Mouse (Mus musculus): ENCODE results near the gene Ephb2. TPM values are rescaled to one million over a fixed set of nuclear protein-coding genes. Genes with fewer than 3 reads are reported as not detected.

The Ephb2 gene
- polyA plus RNA-seq, 1 experiment, result 10.4 TPM

DNA sequence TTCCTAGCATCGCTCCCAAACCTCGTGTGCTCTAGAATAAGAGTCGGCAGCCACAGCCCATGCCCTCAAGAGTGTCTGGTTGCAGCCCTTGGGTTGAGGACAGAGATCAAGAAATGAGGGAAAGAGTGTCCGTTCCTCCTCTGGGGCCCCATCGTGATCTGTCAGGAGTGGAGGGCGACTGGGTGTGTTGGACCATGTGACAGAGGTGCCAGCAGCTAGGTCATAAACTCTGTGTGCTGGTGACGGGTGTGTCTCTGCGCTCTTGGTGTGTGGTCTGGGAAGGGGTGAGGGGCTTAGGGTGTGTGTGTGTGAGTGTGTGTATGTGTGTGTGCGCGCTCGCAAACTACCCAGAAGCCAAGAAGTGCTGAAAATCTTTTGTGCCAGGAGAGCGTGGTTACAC, 17.2 kb upstream of the Ephb2 start:
- no peak for DNase-seq
- Histone ChIP-seq H3K27me3 (replicated peaks; ENCODE audit: control insufficient read depth, insufficient read depth, low read length) (no peaks in the 10 kb centered on the region), H3K36me3 (ENCODE audit: control insufficient read depth, insufficient read depth, low read length) (no peaks in the 10 kb centered on the region), H3K27ac (ENCODE audit: insufficient read depth, low read depth, low read length) (no peak overlapping the region), H3K4me3 (ENCODE audit: insufficient read depth, low read depth, low read length) (no peak overlapping the region), H3K4me1 (ENCODE audit: control insufficient read depth, insufficient read depth, low read length) (no peaks in the 10 kb centered on the region)
- TF ChIP-seq CTCF (conservative IDR thresholded peaks at IDR 0.05; ENCODE audit: insufficient read depth, insufficient read length, low read depth, low read length) (no peak), POLR2A (IDR thresholded peaks at IDR 0.05; ENCODE audit: low read depth, low read length) (no peak)
- WGBS, result 62% methylated on average over 12 of the region's 12 CpGs

DNA sequence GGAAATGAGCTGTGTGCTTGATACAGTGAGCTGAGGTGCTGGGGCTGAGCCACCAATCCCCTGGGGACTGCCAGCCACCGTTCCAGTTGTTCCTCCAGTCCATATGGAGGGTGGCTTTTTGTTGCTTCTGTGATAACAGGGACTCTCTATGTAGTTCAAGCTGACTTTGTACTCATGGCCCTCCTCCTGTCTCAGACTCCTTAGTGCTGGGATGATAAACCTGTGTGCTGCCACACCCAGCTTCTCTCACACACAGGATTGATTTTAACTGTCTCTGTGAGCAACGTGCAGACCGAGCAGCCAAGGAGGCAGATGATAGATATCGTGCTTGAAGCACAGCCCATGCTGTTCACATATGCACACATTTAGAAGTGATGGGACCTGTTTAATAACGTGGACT, 16.3 kb upstream of the Ephb2 start:
- no peaks in the 10 kb centered on the region for H3K27me3 ChIP-seq (replicated peaks; ENCODE audit: control insufficient read depth, insufficient read depth, low read length)
- no peaks in the 10 kb centered on the region for H3K36me3 ChIP-seq (ENCODE audit: control insufficient read depth, insufficient read depth, low read length)
- H3K4me3 ChIP-seq (ENCODE audit: insufficient read depth, low read depth, low read length), result no peak overlapping the region
- no peak overlapping the region for H3K27ac ChIP-seq (ENCODE audit: insufficient read depth, low read depth, low read length)
- TF ChIP-seq CTCF (conservative IDR thresholded peaks at IDR 0.05; ENCODE audit: insufficient read depth, insufficient read length, low read depth, low read length) (no peak), POLR2A (IDR thresholded peaks at IDR 0.05; ENCODE audit: low read depth, low read length) (no peak)
- DNase-seq, result no peak
- WGBS, result 73% methylated on average over 5 of the region's 5 CpGs
- H3K4me1 ChIP-seq (ENCODE audit: control insufficient read depth, insufficient read depth, low read length), result no peaks in the 10 kb centered on the region

DNA sequence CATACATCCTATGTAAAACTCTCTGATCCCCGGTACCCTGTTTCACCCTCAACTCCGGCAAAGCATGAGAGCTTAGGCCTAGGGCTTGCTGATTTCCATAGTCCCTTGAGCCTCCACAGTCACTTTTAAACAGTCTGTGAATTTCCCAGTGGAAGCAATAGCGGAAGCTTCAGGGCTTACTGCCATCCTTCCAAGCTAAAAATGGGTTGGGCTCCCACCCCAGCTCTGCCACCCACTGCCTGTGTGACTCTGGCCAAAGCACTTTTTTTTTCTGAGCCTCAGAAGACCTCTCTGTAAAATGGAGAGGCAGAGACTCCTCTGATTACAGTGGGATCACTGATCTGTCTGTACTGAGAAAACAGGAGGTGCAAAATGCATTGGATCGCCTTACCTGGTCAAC, 12.8 kb upstream of the Ephb2 start:
- 64% methylated on average over 4 of the region's 4 CpGs for WGBS
- H3K4me3 ChIP-seq (ENCODE audit: insufficient read depth, low read depth, low read length), result no peak overlapping the region
- H3K27ac ChIP-seq (ENCODE audit: insufficient read depth, low read depth, low read length), result no peak overlapping the region
- DNase-seq, result no peak
- H3K27me3 ChIP-seq (replicated peaks; ENCODE audit: control insufficient read depth, insufficient read depth, low read length), result no peaks in the 10 kb centered on the region
- no peak for TF ChIP-seq POLR2A (IDR thresholded peaks at IDR 0.05; ENCODE audit: low read depth, low read length)
- no peak for TF ChIP-seq CTCF (conservative IDR thresholded peaks at IDR 0.05; ENCODE audit: insufficient read depth, insufficient read length, low read depth, low read length)
- no peaks in the 10 kb centered on the region for H3K4me1 ChIP-seq (ENCODE audit: control insufficient read depth, insufficient read depth, low read length)
- no peaks in the 10 kb centered on the region for H3K36me3 ChIP-seq (ENCODE audit: control insufficient read depth, insufficient read depth, low read length)

DNA sequence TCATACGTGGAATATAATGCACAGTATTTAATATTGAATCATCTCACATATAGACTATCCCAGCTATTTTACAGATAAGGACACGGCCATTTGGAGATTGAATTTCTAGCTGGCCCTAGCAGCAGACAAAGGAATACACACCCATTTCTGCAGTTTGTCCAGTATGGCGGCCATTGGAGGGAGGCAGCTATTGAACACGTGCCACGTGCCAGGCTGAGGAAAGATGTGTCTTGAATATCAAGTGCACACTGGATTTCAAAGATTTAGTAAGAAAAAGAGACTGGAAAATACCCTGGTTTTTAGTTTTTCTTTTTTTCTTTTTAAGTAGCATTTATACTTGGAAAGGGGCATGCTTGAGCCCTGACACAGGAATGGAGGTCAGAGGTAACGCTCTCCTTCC, 11.4 kb upstream of the Ephb2 start:
- H3K36me3 ChIP-seq (ENCODE audit: control insufficient read depth, insufficient read depth, low read length), result no peaks in the 10 kb centered on the region
- no peaks in the 10 kb centered on the region for H3K27me3 ChIP-seq (replicated peaks; ENCODE audit: control insufficient read depth, insufficient read depth, low read length)
- no peak overlapping the region for H3K27ac ChIP-seq (ENCODE audit: insufficient read depth, low read depth, low read length)
- DNase-seq, result no peak
- H3K4me1 ChIP-seq (ENCODE audit: control insufficient read depth, insufficient read depth, low read length), result no peaks in the 10 kb centered on the region
- 79% methylated on average over 6 of the region's 6 CpGs for WGBS
- TF ChIP-seq POLR2A (IDR thresholded peaks at IDR 0.05; ENCODE audit: low read depth, low read length), result no peak
- TF ChIP-seq CTCF (conservative IDR thresholded peaks at IDR 0.05; ENCODE audit: insufficient read depth, insufficient read length, low read depth, low read length), result no peak
- no peak overlapping the region for H3K4me3 ChIP-seq (ENCODE audit: insufficient read depth, low read depth, low read length)

DNA sequence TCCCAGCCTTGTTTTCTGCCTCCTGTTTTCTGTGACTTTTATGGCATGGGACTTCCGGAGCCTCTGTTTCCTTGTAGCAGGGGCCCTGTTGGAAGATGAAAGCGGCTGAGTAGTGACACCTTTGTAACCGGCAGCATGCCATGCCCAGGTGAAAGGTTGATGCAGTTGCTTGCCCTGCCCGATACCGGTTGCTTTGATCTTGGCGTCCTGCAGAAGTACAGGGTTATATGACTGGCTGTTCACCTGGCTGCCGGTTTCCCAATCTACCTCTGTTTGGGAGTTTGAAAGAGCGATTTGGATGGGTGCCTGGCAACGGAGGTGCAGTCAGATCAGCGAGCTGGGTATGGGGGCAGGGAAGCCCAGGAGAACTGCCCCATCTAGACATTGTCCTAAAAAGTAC, 7.0 kb upstream of the Ephb2 start:
- H3K27me3 ChIP-seq (replicated peaks; ENCODE audit: control insufficient read depth, insufficient read depth, low read length), result no peaks in the 10 kb centered on the region
- no peaks in the 10 kb centered on the region; the same call in 1 of the 2 replicates for H3K4me1 ChIP-seq (ENCODE audit: control insufficient read depth, insufficient read depth, low read length)
- 53% methylated on average over 10 of the region's 10 CpGs for WGBS
- H3K4me3 ChIP-seq (ENCODE audit: insufficient read depth, low read depth, low read length), result no peak overlapping the region
- H3K36me3 ChIP-seq (ENCODE audit: control insufficient read depth, insufficient read depth, low read length), result no peaks in the 10 kb centered on the region
- no peak for DNase-seq
- TF ChIP-seq POLR2A (IDR thresholded peaks at IDR 0.05; ENCODE audit: low read depth, low read length) (no peak), CTCF (conservative IDR thresholded peaks at IDR 0.05; ENCODE audit: insufficient read depth, insufficient read length, low read depth, low read length) (no peak)
- no peak overlapping the region for H3K27ac ChIP-seq (ENCODE audit: insufficient read depth, low read depth, low read length)

DNA sequence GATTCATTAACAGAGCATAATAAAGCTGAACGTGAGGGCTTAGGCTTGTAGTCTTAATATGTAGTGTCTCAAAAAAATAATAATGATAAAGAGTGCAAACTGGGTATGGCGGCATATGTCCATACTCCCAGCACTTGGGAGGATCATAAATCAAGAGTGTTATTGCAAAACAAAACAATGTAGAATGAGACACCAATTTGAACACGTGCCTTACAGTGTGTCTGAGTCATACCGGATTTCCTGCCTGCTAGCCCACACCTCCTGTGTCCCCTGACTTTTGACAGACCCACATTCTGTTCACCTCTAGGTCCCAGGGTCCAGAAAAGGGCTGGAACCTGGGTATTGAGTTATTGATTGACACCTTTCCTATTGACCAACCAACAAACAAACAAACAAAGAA, 6.2 kb upstream of the Ephb2 start:
- 54% methylated on average over 4 of the region's 4 CpGs for WGBS
- no peak overlapping the region for H3K27ac ChIP-seq (ENCODE audit: insufficient read depth, low read depth, low read length)
- no peaks in the 10 kb centered on the region for H3K36me3 ChIP-seq (ENCODE audit: control insufficient read depth, insufficient read depth, low read length)
- no peak for DNase-seq
- H3K4me1 ChIP-seq (ENCODE audit: control insufficient read depth, insufficient read depth, low read length), result no peaks in the 10 kb centered on the region; the same call in 1 of the 2 replicates
- TF ChIP-seq POLR2A (IDR thresholded peaks at IDR 0.05; ENCODE audit: low read depth, low read length) (no peak), CTCF (conservative IDR thresholded peaks at IDR 0.05; ENCODE audit: insufficient read depth, insufficient read length, low read depth, low read length) (no peak)
- no peaks in the 10 kb centered on the region for H3K27me3 ChIP-seq (replicated peaks; ENCODE audit: control insufficient read depth, insufficient read depth, low read length)
- no peak overlapping the region for H3K4me3 ChIP-seq (ENCODE audit: insufficient read depth, low read depth, low read length)

DNA sequence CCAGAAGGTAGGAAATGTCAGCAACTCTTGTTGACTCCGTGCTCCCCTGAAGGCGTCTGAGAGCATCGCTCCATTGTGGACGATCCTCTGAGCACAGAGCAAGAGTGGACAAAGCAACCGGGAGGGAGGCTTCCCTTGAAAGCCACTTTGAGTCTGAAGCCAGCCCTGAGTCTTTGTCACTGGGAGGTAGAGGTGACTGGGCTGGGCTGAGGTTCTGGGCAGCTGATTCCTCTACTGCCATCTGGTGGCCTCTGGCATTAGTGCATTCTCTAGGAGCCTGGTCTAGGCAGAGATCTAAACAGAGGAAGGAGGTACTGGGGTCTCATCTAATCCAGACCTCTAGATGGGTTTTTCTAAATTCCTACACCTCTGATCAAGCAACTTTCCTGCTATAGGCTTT, 5.3 kb upstream of the Ephb2 start:
- no peaks in the 10 kb centered on the region for H3K27me3 ChIP-seq (replicated peaks; ENCODE audit: control insufficient read depth, insufficient read depth, low read length)
- 12% methylated on average over 5 of the region's 5 CpGs for WGBS
- no peak overlapping the region for H3K4me3 ChIP-seq (ENCODE audit: insufficient read depth, low read depth, low read length)
- peak; percentile 87 for TF ChIP-seq CTCF (conservative IDR thresholded peaks at IDR 0.05; ENCODE audit: insufficient read depth, insufficient read length, low read depth, low read length)
- TF ChIP-seq POLR2A (IDR thresholded peaks at IDR 0.05; ENCODE audit: low read depth, low read length), result no peak
- H3K36me3 ChIP-seq (ENCODE audit: control insufficient read depth, insufficient read depth, low read length), result no peaks in the 10 kb centered on the region
- no peaks in the 10 kb centered on the region; the same call in 1 of the 2 replicates for H3K4me1 ChIP-seq (ENCODE audit: control insufficient read depth, insufficient read depth, low read length)
- H3K27ac ChIP-seq (ENCODE audit: insufficient read depth, low read depth, low read length), result no peak overlapping the region
- peak; percentile 78 for DNase-seq

DNA sequence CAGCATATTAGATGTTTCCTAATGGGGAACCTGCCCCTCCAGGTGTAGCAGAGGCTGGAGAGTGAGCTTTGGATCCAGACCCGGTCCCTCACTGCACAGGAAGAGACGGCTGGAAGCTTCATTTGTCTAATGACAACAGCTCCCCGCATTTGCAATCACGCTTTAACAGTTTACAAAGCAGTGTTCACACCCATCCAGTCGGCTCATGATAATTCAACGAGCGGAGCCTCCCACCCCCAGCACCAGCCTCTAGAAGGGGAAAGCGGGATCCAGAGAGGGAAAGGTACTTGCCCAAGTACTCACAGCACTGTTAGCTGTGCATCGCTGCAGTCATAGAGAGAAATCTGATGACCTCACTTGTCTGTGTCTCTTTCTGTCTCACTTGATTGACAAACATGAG, 2.7 kb upstream of the Ephb2 start:
- Histone ChIP-seq H3K36me3 (ENCODE audit: control insufficient read depth, insufficient read depth, low read length) (no peaks in the 10 kb centered on the region), H3K27ac (ENCODE audit: insufficient read depth, low read depth, low read length) (no peak overlapping the region), H3K4me3 (ENCODE audit: insufficient read depth, low read depth, low read length) (no peak overlapping the region), H3K4me1 (ENCODE audit: control insufficient read depth, insufficient read depth, low read length) (no peaks in the 10 kb centered on the region; the same call in 1 of the 2 replicates), H3K27me3 (replicated peaks; ENCODE audit: control insufficient read depth, insufficient read depth, low read length) (no peaks in the 10 kb centered on the region)
- DNase-seq, result no peak
- TF ChIP-seq CTCF (conservative IDR thresholded peaks at IDR 0.05; ENCODE audit: insufficient read depth, insufficient read length, low read depth, low read length) (no peak), POLR2A (IDR thresholded peaks at IDR 0.05; ENCODE audit: low read depth, low read length) (no peak)
- 72% methylated on average over 9 of the region's 9 CpGs for WGBS
